In genomic region chr7:110297611-110298010, GRCm38 (mm10) we compare ENCODE assay signal across 9 mouse cellular contexts.
DNase-seq lines count a peak whose midpoint lies in the region; ATAC-seq and TF ChIP-seq lines count a peak whose summit lies in the region.
"Had no signal": no experiment of that assay in that cellular context is flagged by ENCODE, and none has a peak within 500 bp of the region (broad histone marks: within the 10 kb centered on the region; RNA-seq: fewer than 3 reads in every experiment).

No protein-coding gene starts in this region.

- H3K27me3 ChIP-seq in forebrain, postnatal 0 days (ENCODE audit: insufficient read depth, low read length) = no peaks in the 10 kb centered on the region
- no peaks in the 10 kb centered on the region for H3K27me3 ChIP-seq in forebrain, embryonic 13.5 days
- no peaks in the 10 kb centered on the region for H3K27me3 ChIP-seq in neural tube, embryonic 11.5 days (ENCODE audit: control insufficient read depth, insufficient read depth, low read length)
- no peaks in the 10 kb centered on the region for H3K27me3 ChIP-seq in intestine, embryonic 14.5 days (replicated peaks; ENCODE audit: control insufficient read depth, insufficient read depth, low read length)
- no peaks in the 10 kb centered on the region for H3K27me3 ChIP-seq in stomach, embryonic 16.5 days (ENCODE audit: control insufficient read depth, insufficient read depth, low read length)
- H3K27me3 ChIP-seq: CH12.LX had no signal

- peak overlapping the region; percentile 40 for H3K27ac ChIP-seq in forebrain, postnatal 0 days (ENCODE audit: low read depth, low read length)
- H3K27ac ChIP-seq in forebrain, embryonic 13.5 days = no peak overlapping the region
- peak overlapping the region; percentile 63; the same call in 1 of the 2 replicates for H3K27ac ChIP-seq in neural tube, embryonic 11.5 days (ENCODE audit: low read depth, low read length)
- peak overlapping the region; percentile 84 for H3K27ac ChIP-seq in intestine, embryonic 14.5 days (ENCODE audit: low read depth)
- H3K27ac ChIP-seq in stomach, embryonic 16.5 days (ENCODE audit: low read length) = peak overlapping the region; percentile 83

- no peak for DNase-seq in forebrain, postnatal 0 days
- no peak for DNase-seq in neural tube, embryonic 11.5 days (ENCODE audit: low spot score)
- no peak for DNase-seq in neural tube, embryonic 10.5 days (ENCODE audit: extremely low spot score, low spot score)
- no peak for DNase-seq in intestine, embryonic 14.5 days (ENCODE audit: low spot score)
- no peak for DNase-seq in left cerebral cortex, adult 9 months (ENCODE audit: low spot score in 2 of 2)
- DNase-seq in spleen, adult 18-20 months = no peak

- no peak overlapping the region for H3K4me3 ChIP-seq in forebrain, postnatal 0 days (ENCODE audit: low read depth, low read length)
- H3K4me3 ChIP-seq in forebrain, embryonic 13.5 days = no peak overlapping the region
- H3K4me3 ChIP-seq in neural tube, embryonic 11.5 days (ENCODE audit: low read depth, low read length) = no peak overlapping the region
- no peak overlapping the region for H3K4me3 ChIP-seq in intestine, embryonic 14.5 days (ENCODE audit: low read depth, low read length)
- no peak overlapping the region for H3K4me3 ChIP-seq in stomach, embryonic 16.5 days (replicated peaks; ENCODE audit: low read length)

- no peaks in the 10 kb centered on the region for H3K4me1 ChIP-seq in forebrain, postnatal 0 days (ENCODE audit: insufficient read depth)
- peaks cover 4% of the 10 kb centered on the region; the same call in 1 of the 2 replicates for H3K4me1 ChIP-seq in forebrain, embryonic 13.5 days
- H3K4me1 ChIP-seq in neural tube, embryonic 11.5 days (ENCODE audit: control insufficient read depth, insufficient read depth, low read length) = peaks cover 14% of the 10 kb centered on the region
- peaks cover 13% of the 10 kb centered on the region for H3K4me1 ChIP-seq in intestine, embryonic 14.5 days (replicated peaks; ENCODE audit: control insufficient read depth, insufficient read depth, low read length)
- peaks cover 14% of the 10 kb centered on the region for H3K4me1 ChIP-seq in stomach, embryonic 16.5 days (ENCODE audit: control insufficient read depth, insufficient read depth, low read length)

- ATAC-seq in forebrain, postnatal 0 days = no peak
- no peak for ATAC-seq in forebrain, embryonic 13.5 days
- ATAC-seq in neural tube, embryonic 11.5 days (ENCODE audit: insufficient read depth, low FRiP score, low TSS enrichment) = no peak
- no peak for ATAC-seq in intestine, embryonic 14.5 days (replicated peaks; ENCODE audit: low FRiP score, low TSS enrichment, low read depth)
- peak; percentile 25; the same call in 1 of the 2 replicates for ATAC-seq in stomach, embryonic 16.5 days (ENCODE audit: insufficient read depth, low FRiP score)

- TF ChIP-seq CTCF in forebrain, postnatal 0 days (IDR thresholded peaks at IDR 0.05; ENCODE audit: low read depth) = no peak

- H3K36me3 ChIP-seq in forebrain, postnatal 0 days (ENCODE audit: insufficient read depth) = no peaks in the 10 kb centered on the region
- no peaks in the 10 kb centered on the region for H3K36me3 ChIP-seq in forebrain, embryonic 13.5 days (ENCODE audit: poor library complexity, severe bottlenecking)
- no peaks in the 10 kb centered on the region for H3K36me3 ChIP-seq in neural tube, embryonic 11.5 days (ENCODE audit: control insufficient read depth, insufficient read depth, low read length)
- H3K36me3 ChIP-seq in intestine, embryonic 14.5 days (ENCODE audit: control insufficient read depth, insufficient read depth, low read length) = no peaks in the 10 kb centered on the region
- H3K36me3 ChIP-seq in stomach, embryonic 16.5 days (ENCODE audit: control insufficient read depth, insufficient read depth, low read length) = no peaks in the 10 kb centered on the region

- no peak overlapping the region for H3K4me2 ChIP-seq in forebrain, postnatal 0 days (ENCODE audit: low read depth)
- H3K4me2 ChIP-seq in forebrain, embryonic 13.5 days = no peak overlapping the region
- no peak overlapping the region for H3K4me2 ChIP-seq in neural tube, embryonic 11.5 days (ENCODE audit: low read depth)
- no peak overlapping the region for H3K4me2 ChIP-seq in intestine, embryonic 14.5 days (ENCODE audit: low read length)
- H3K4me2 ChIP-seq in stomach, embryonic 16.5 days (ENCODE audit: low read depth, low read length) = no peak overlapping the region

- WGBS in forebrain, postnatal 0 days = 65% methylated on average over 4 of the region's 4 CpGs
- WGBS in forebrain, embryonic 13.5 days = 58% methylated on average over 4 of the region's 4 CpGs
- 45% methylated on average over 4 of the region's 4 CpGs for WGBS in neural tube, embryonic 11.5 days
- 45% methylated on average over 4 of the region's 4 CpGs for WGBS in intestine, embryonic 14.5 days
- WGBS in stomach, embryonic 16.5 days = 48% methylated on average over 4 of the region's 4 CpGs

- H3K9ac ChIP-seq in forebrain, postnatal 0 days = no peak overlapping the region
- H3K9ac ChIP-seq in forebrain, embryonic 13.5 days = no peak overlapping the region; the same call in 1 of the 2 replicates
- H3K9ac ChIP-seq in neural tube, embryonic 11.5 days (ENCODE audit: low read length) = no peak overlapping the region
- 0 out of 2 replicates have a peak overlapping the region, but pooled peaks have one; percentile 2 for H3K9ac ChIP-seq in intestine, embryonic 14.5 days (ENCODE audit: low read length)
- peak overlapping the region; percentile 47; the same call in 1 of the 2 replicates for H3K9ac ChIP-seq in stomach, embryonic 16.5 days (ENCODE audit: low read length)

- H3K9me3 ChIP-seq in forebrain, postnatal 0 days (ENCODE audit: low read length) = no peaks in the 10 kb centered on the region
- H3K9me3 ChIP-seq in forebrain, embryonic 13.5 days (replicated peaks) = no peaks in the 10 kb centered on the region
- H3K9me3 ChIP-seq in neural tube, embryonic 11.5 days (ENCODE audit: control insufficient read depth, low read length) = no peaks in the 10 kb centered on the region
- H3K9me3 ChIP-seq in intestine, embryonic 14.5 days (ENCODE audit: control insufficient read depth, low read length) = no peaks in the 10 kb centered on the region
- peaks cover 2% of the 10 kb centered on the region; the same call in 1 of the 2 replicates for H3K9me3 ChIP-seq in stomach, embryonic 16.5 days (replicated peaks; ENCODE audit: control insufficient read depth, low read length)

Comparison
In these comparisons a context has a peak if more than half of its experiments do, and no peak if none do; other contexts are left out.
1. H3K9ac ChIP-seq: peak in intestine, embryonic 14.5 days (single experiment) and stomach, embryonic 16.5 days (single experiment); none in forebrain, postnatal 0 days (single experiment), forebrain, embryonic 13.5 days (single experiment) and neural tube, embryonic 11.5 days (single experiment).